Mouse (Mus musculus) ES-Bruce4 (cell line): ENCODE results near the gene S100b.

Experiments
- CTCF ChIP-seq: IDR thresholded peaks from one replicate; pipeline ENCODE4 v1.8.1; 2011; ENCODE audit warnings: low read depth, low read length
- EP300 ChIP-seq: IDR thresholded peaks from 2 replicates; pipeline ENCODE4 v1.6.1; 2011; ENCODE audit warnings: low read depth, low read length; ENCODE audit not compliant: insufficient read depth
- POLR2A ChIP-seq: IDR thresholded peaks from one replicate; pipeline ENCODE4 v1.8.1; 2011; ENCODE audit warnings: low read length; ENCODE audit not compliant: insufficient read depth

- TF ChIP-seq POLR2A (no peak), CTCF (no peak), EP300 (no peak)
These were observed 21.6 kb downstream of the S100b start for GRCm38 (mm10) chr10:76275256-76275655.
